Mouse (Mus musculus) lung, adult 2 months (tissue): ENCODE measurements at regions not wholly inside any gene's neighbourhood (a gene's known extent, or its start where the extent isn't known, plus 50 kb on each side); places are given as distances from the start of the nearest gene placed in this dataset.
A peak's percentile ranks its signal among the peaks of the same experiment; 100 is the strongest.

Experiments used
- CTCF ChIP-seq: fragments of 200-500 bp; IDR thresholded peaks from 2 replicates; pipeline ENCODE4 v1.5.1; 2011; ENCODE audit warnings: mild to moderate bottlenecking, low read length, control low read depth; ENCODE audit not compliant: insufficient read depth
- POLR2A ChIP-seq: fragments of 200-500 bp; IDR thresholded peaks from 2 replicates; pipeline ENCODE4 v1.6.1; 2011; ENCODE audit warnings: low read depth, mild to moderate bottlenecking, control low read depth, low read length, borderline replicate concordance; ENCODE audit errors: extremely low read depth

- TF ChIP-seq CTCF (peak; percentile 86), POLR2A (no peak)
Observed at GRCm38 (mm10) chr10:14321503-14321902, 224.0 kb downstream of the Adgrg6 start.
